Mouse (Mus musculus) cerebellum, adult 2 months (tissue): Measurements from ENCODE around the gene Hs3st5.

Experiments used
- CTCF ChIP-seq: fragments of 200-500 bp; IDR thresholded peaks from 2 replicates; pipeline ENCODE4 v1.5.1; 2011; ENCODE audit warnings: low read depth, mild to moderate bottlenecking, control low read depth, low read length, moderate library complexity, borderline replicate concordance; ENCODE audit not compliant: insufficient read depth
- POLR2A ChIP-seq: fragments of 200-500 bp; IDR thresholded peaks from 2 replicates; pipeline ENCODE4 v1.6.1; 2011; ENCODE audit warnings: low read length, control low read depth, borderline replicate concordance; ENCODE audit not compliant: insufficient read depth

DNA sequence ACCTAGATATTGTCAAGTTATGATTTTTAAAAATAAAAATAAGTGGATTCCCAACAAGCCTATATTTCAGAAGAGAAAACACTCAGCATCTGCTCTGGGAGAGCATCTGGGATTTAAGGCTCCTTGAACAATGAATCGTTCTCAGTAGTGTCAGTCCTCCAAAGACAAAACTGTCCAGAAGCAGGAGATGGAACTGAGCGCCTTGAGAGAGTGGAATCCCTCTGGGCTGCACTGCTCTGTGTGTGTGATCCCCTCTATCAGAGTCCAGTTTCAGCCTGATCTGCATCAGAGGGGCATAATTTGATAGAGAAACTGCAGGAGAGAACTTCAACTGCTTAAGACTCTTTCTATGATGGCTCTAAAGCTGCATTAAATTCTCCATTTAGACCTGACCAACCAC lies 49.5 kb downstream of the Hs3st5 start:
- no peak for TF ChIP-seq CTCF
- TF ChIP-seq POLR2A = no peak
